Mouse (Mus musculus): ENCODE measurements around the gene 4930438A08Rik. TPM values are rescaled to one million over a fixed set of nuclear protein-coding genes. Genes with fewer than 3 reads are reported as not detected.

Gene 4930438A08Rik
- polyA plus RNA-seq (2015; fragmentation: Nextera tagmentation; extraction: Ambion mirVana): not detected in 2 replicates

GRCm38 (mm10) chr11:58274572-58274971 is at the start of gene 4930438A08Rik:
Gene 4930438A08Rik, plus strand, starts transcription at chr11:58274799.

GRCm38 (mm10) chr11:58306860-58307308 is 32.3 kb downstream of the 4930438A08Rik start, which contains the start of gene Zfp692:
Gene Zfp692, plus strand, starts transcription at chr11:58307069.

GRCm38 (mm10) chr11:58330276-58331148 is 55.9 kb downstream of the 4930438A08Rik start, which contains the start of the genes Zfp672 and Sh3bp5l:
Gene Zfp672, minus strand, starts transcription at chr11:58330339.
Gene Sh3bp5l, plus strand, starts transcription at chr11:58330724.

Other genes with a start within 250 kb of the 4930438A08Rik start
- gene Gm12248, start 181.7 kb upstream of the 4930438A08Rik start, polyA plus RNA-seq (2015; fragmentation: Nextera tagmentation; extraction: Ambion mirVana): not detected in 2 replicates
- 56.1 and 60.0 TPM in 2 replicates for gene Cnot8, start 170.6 kb upstream of the 4930438A08Rik start, polyA plus RNA-seq (2015; fragmentation: Nextera tagmentation; extraction: Ambion mirVana)
- gene Gemin5, start 106.3 kb upstream of the 4930438A08Rik start, polyA plus RNA-seq (2015; fragmentation: Nextera tagmentation; extraction: Ambion mirVana): 5.8 and 6.5 TPM in 2 replicates
- gene Mrpl22, start 103.1 kb upstream of the 4930438A08Rik start, polyA plus RNA-seq (2015; fragmentation: Nextera tagmentation; extraction: Ambion mirVana): 73.5 and 77.5 TPM in 2 replicates
- 3.5 and 3.6 TPM in 2 replicates for gene Igtp, start 75.2 kb upstream of the 4930438A08Rik start, polyA plus RNA-seq (2015; fragmentation: Nextera tagmentation; extraction: Ambion mirVana)
- 2.7 TPM in 2 replicates for gene Irgm2, start 75.2 kb upstream of the 4930438A08Rik start, polyA plus RNA-seq (2015; fragmentation: Nextera tagmentation; extraction: Ambion mirVana)
- gene Zfp692, start 32.3 kb downstream of the 4930438A08Rik start, polyA plus RNA-seq (2015; fragmentation: Nextera tagmentation; extraction: Ambion mirVana): 10.1 and 11.4 TPM in 2 replicates
- 40.1 and 44.4 TPM in 2 replicates for gene Zfp672, start 55.5 kb downstream of the 4930438A08Rik start, polyA plus RNA-seq (2015; fragmentation: Nextera tagmentation; extraction: Ambion mirVana)
- 29.8 and 33.1 TPM in 2 replicates for gene Sh3bp5l, start 55.9 kb downstream of the 4930438A08Rik start, polyA plus RNA-seq (2015; fragmentation: Nextera tagmentation; extraction: Ambion mirVana)
- gene Lypd8, start 104.2 kb downstream of the 4930438A08Rik start, polyA plus RNA-seq (2015; fragmentation: Nextera tagmentation; extraction: Ambion mirVana): 0.24 and 0.77 TPM in 2 replicates
- 0.23 and 0.33 TPM in 2 replicates for gene 1810065E05Rik, start 146.3 kb downstream of the 4930438A08Rik start, polyA plus RNA-seq (2015; fragmentation: Nextera tagmentation; extraction: Ambion mirVana)
- gene Gm12253, start 157.8 kb downstream of the 4930438A08Rik start, polyA plus RNA-seq (2015; fragmentation: Nextera tagmentation; extraction: Ambion mirVana): not detected in 2 replicates
- not detected in 2 replicates for gene Lypd9, start 178.1 kb downstream of the 4930438A08Rik start, polyA plus RNA-seq (2015; fragmentation: Nextera tagmentation; extraction: Ambion mirVana)
- gene Olfr30, start 187.5 kb downstream of the 4930438A08Rik start, polyA plus RNA-seq (2015; fragmentation: Nextera tagmentation; extraction: Ambion mirVana): not detected in 2 replicates
- gene Olfr332, start 217.8 kb downstream of the 4930438A08Rik start, polyA plus RNA-seq (2015; fragmentation: Nextera tagmentation; extraction: Ambion mirVana): not detected in 2 replicates
- not detected in 2 replicates for gene Olfr331, start 227.8 kb downstream of the 4930438A08Rik start, polyA plus RNA-seq (2015; fragmentation: Nextera tagmentation; extraction: Ambion mirVana)

Data from urinary bladder, postnatal 0 days (tissue).